Mouse (Mus musculus): ENCODE measurements around the gene Acsl6.
"Not testable (repeated sequence)": the region's sequence is repeated elsewhere in the genome, so short reads cannot be mapped to it uniquely, and the experiment has no call there.

Acsl6 gene

GRCm38 (mm10) chr11:54303728-54304470 lies at the start of gene Acsl6:
Gene Acsl6 (plus strand): TSS chr11:54303798.
- DNase-seq (ENCODE audit: low read depth in 2 of 2, low spot score in 2 of 2): no peak

- peak in 1 of 2 experiments; percentile 24 for DNase-seq (ENCODE audit: low read depth in 2 of 2, low spot score in 2 of 2)
Observed at GRCm38 (mm10) chr11:54254114-54254513, 49.5 kb upstream of the Acsl6 start.

GRCm38 (mm10) chr11:54256624-54257376 lies 46.8 kb upstream of the Acsl6 start:
- DNase-seq (ENCODE audit: low read depth in 2 of 2, low spot score in 2 of 2): peak; percentile 51 to 57

- no peak for DNase-seq (ENCODE audit: low read depth in 2 of 2, low spot score in 2 of 2)
Observed at GRCm38 (mm10) chr11:54263405-54264031, 40.1 kb upstream of the Acsl6 start.

- peak; percentile 47 to 71 for DNase-seq (ENCODE audit: low read depth in 2 of 2, low spot score in 2 of 2)
Observed at GRCm38 (mm10) chr11:54264542-54264941, 39.1 kb upstream of the Acsl6 start.

- no peak for DNase-seq (ENCODE audit: low read depth in 2 of 2, low spot score in 2 of 2)
Observed at GRCm38 (mm10) chr11:54267177-54267576, 36.4 kb upstream of the Acsl6 start, which contains the start of gene Il3. Gene Il3 (minus strand): TSS chr11:54267277.

- DNase-seq (ENCODE audit: low read depth in 2 of 2, low spot score in 2 of 2): no peak
Observed at GRCm38 (mm10) chr11:54269191-54269896, 34.3 kb upstream of the Acsl6 start.

- no peak for DNase-seq (ENCODE audit: low read depth in 2 of 2, low spot score in 2 of 2)
Observed at GRCm38 (mm10) chr11:54271437-54271949, 32.1 kb upstream of the Acsl6 start.

- no peak for DNase-seq (ENCODE audit: low read depth in 2 of 2, low spot score in 2 of 2)
Observed at GRCm38 (mm10) chr11:54287821-54288453, 15.7 kb upstream of the Acsl6 start.

GRCm38 (mm10) chr11:54292163-54292562 lies 11.4 kb upstream of the Acsl6 start:
- no peak for DNase-seq (ENCODE audit: low read depth in 2 of 2, low spot score in 2 of 2)

GRCm38 (mm10) chr11:54293980-54294807 lies 9.4 kb upstream of the Acsl6 start:
- DNase-seq (ENCODE audit: low read depth in 2 of 2, low spot score in 2 of 2): no peak

GRCm38 (mm10) chr11:54295971-54296370 lies 7.6 kb upstream of the Acsl6 start:
- no peak for DNase-seq (ENCODE audit: low read depth in 2 of 2, low spot score in 2 of 2)

- DNase-seq (ENCODE audit: low read depth in 2 of 2, low spot score in 2 of 2): no peak
Observed at GRCm38 (mm10) chr11:54296734-54297133, 6.9 kb upstream of the Acsl6 start.

GRCm38 (mm10) chr11:54297471-54297870 lies 6.1 kb upstream of the Acsl6 start:
- not testable (repeated sequence) for DNase-seq (ENCODE audit: low read depth in 2 of 2, low spot score in 2 of 2)

GRCm38 (mm10) chr11:54298777-54299176 lies 4.8 kb upstream of the Acsl6 start:
- no peak for DNase-seq (ENCODE audit: low read depth in 2 of 2, low spot score in 2 of 2)

GRCm38 (mm10) chr11:54301994-54302393 lies 1.6 kb upstream of the Acsl6 start:
- DNase-seq (ENCODE audit: low read depth in 2 of 2, low spot score in 2 of 2): no peak

GRCm38 (mm10) chr11:54302606-54303005 lies 992 bp upstream of the Acsl6 start:
- DNase-seq (ENCODE audit: low read depth in 2 of 2, low spot score in 2 of 2): no peak

- no peak for DNase-seq (ENCODE audit: low read depth in 2 of 2, low spot score in 2 of 2)
Observed at GRCm38 (mm10) chr11:54303076-54303727, 396 bp upstream of the Acsl6 start.

GRCm38 (mm10) chr11:54304471-54304873 lies 874 bp downstream of the Acsl6 start:
- no peak for DNase-seq (ENCODE audit: low read depth in 2 of 2, low spot score in 2 of 2)
